Mouse (Mus musculus): ENCODE data around the gene Anxa2.

The Anxa2 gene

DNA sequence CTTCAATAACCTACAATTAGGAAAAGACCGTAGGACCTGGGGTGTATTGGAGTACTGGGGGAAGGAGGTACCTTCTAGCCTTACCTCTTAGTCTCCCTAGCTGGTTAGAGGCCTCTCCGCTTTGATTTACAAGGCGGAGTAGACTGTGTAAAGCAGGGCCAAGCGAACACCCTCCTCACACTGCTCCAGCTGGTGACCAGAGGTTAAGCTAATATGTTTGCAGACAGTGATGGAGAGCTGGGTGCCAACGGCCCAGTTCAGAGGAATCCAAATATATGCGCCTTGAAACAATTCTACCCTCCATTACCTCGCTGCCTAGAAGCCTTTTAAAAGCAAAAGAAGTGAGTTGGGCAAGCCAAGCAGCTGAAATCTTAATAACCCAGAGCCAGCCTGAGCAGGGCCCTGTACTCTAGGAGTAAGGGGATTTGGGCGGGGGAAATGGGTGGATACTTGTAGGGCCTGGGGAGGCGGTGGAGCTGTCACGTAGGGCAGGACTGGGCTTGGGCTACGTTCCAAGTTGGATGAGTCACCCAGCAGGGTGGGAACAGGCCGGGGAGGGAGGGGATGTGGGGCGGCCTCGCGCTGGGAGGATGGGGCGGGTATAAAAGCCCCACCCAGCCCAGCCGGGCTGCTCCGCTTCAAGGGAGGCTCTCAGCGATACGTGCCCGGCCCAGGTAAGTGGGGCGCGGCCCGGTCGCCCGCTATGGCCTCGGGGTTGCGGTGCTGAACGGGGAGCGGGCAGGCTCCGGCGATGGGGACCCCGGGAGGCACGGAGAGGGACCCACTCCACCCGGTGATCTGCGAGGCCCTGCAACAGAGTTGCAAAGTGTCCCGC lies at the start of gene Anxa2:
Gene Anxa2 (plus strand): TSS at position 555 of the 835 bp plus-strand sequence.
- DNase-seq (ENCODE audit: extremely low spot score, low read depth, low spot score), result no peak

DNA sequence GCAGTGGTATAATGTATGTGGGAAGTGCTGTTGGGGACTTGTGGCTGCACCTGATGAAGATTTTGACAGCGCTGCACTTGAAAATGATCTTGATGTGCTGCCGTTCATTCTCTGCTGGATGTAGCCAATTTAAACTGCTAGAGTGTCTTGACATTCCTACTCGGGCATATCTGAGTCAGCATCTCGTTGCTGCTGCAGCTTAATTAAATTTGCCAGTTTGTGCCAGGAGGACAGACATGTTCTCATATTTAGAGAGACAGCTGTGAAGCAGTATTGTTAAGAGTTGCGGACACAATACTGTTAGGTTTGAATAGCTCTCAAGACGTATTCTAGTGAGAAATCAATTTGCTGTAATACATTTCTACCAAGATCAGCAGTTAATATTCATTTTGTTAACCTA lies 48.7 kb upstream of the Anxa2 start:
- DNase-seq (ENCODE audit: extremely low spot score, low read depth, low spot score), result no peak

DNA sequence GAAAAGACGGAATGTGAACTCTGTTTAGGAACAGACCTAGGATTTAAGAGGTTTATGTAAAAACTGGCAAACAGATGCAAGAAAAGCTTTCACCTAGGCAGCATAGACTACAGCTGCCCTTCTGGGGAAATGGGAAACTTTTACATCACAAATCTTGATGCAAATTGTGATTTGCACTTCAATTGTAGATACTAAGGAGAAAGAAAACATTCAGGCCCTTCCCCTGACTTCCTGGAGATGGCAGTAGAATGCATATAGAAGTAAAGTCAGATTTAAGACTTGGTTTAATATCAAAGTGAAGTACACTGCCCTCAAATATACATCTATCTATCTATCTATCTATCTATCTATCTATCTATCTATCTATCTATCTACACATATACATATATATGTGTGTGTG lies 33.9 kb upstream of the Anxa2 start:
- DNase-seq (ENCODE audit: extremely low spot score, low read depth, low spot score), result no peak

DNA sequence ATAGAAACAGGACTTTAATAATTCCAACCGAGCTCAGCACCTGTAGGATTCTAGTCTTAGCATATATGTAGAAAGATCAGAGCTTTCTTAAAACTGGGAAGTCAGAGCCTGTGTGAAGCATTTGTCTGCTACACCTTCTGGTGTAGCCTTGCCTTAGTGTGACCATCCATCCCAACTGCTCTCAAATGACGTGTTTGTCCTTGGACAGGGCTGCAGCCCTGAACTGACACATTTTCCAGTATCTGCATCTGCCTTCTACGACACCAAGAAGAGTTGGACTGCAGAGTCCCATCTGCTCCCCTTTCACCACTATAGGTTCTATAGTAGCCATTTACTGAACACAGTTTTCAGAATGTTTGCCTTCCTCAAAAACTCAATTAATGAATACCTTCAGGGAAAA lies 22.9 kb upstream of the Anxa2 start:
- DNase-seq (ENCODE audit: extremely low spot score, low read depth, low spot score), result no peak

DNA sequence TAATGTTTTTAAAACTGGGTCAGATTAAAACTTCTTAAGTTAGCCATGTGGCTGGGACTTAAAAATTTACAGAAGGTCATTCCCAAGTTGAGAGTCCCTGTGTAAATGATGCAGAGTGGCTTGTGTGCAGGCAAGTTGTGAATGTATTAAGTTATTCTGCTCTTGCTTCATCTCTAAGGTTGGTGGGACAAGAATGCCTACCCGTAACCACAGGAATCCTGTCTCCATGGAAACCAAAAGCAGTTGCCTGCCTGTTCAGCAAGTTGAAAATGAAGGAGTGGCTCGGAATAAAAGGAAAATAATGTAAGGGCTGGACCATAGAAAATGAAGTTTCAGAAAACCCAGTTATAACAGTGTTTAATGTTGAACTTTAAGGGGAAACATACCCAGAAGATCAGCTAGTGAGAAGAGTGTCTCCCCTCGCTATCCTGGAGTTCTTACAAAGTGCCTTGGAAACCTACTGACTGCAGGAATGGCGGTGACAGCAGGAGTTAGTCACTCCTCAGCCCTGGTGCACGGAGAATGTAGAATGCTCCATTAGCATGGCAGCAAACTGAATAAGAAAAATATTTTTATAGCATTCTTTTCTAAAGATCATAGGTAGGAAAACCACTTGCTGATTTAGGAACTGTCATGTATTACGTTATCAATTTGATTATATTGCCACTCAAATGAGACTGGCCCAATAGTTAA lies 21.4 kb upstream of the Anxa2 start:
- DNase-seq (ENCODE audit: extremely low spot score, low read depth, low spot score), result no peak

DNA sequence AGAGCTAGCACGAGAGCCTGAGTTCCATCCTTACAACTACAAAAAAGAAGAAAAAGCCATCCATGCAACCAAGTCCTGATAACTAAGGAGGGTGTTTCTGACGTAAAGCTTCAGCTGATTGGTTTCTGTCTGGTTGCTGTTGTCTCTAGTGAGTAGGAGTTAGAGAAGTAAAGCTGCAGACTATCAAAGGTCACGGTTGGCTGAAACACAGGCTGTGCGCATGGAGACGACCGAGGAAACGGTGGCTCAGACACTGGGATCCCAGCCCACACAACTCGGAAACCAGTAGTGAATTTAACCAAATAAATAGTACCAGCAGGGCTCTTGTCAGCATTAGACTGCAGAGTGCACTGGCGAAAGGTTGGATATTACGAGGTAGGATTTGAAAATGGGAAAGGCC lies 18.2 kb upstream of the Anxa2 start:
- DNase-seq (ENCODE audit: extremely low spot score, low read depth, low spot score), result no peak

DNA sequence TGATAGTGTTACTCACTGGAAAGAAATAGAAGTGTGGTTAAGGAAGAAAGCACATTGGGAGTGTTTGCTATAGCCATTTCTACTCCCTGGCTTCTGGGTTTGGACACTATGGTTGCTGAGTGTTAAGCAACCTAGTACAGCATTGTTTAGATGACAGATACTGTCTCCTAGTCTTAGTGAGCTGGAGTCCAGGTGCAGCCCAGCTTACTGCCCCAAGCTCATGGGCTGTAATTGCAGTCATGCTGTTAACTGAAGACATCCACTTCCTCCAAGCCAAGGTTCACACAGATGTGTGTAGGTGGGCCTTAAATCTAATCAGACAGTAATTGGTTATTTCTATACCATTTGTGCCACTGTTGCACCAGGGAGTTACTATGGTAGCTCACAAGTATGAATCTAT lies 17.8 kb upstream of the Anxa2 start:
- DNase-seq (ENCODE audit: extremely low spot score, low read depth, low spot score), result no peak

DNA sequence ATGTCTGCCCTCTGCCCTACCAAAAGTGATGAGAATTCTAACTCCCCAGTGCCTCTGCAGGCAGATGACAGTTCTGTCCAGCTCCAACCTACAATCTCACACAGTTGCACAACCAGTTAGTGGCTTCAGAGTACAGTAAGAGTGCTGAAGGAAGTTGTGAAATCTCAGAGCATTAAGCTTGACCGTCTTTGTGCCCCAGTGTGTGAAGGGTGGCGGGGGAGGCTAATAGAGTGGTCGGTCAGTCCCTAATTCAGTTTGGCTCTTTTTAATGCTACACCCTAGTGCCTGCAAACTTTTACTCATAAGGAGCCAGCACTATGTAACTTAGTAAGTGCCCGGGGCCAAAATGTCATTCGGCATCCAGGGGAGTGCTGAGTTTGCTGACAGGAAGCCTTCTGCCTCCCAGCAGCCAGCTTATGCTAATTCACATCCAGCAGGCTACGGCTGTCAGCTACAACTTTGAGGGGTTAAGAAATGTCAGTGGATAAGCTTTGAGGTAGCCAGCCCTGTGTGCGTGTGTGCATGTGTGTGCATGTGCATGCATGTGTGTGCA lies 13.5 kb upstream of the Anxa2 start:
- DNase-seq (ENCODE audit: extremely low spot score, low read depth, low spot score), result no peak

DNA sequence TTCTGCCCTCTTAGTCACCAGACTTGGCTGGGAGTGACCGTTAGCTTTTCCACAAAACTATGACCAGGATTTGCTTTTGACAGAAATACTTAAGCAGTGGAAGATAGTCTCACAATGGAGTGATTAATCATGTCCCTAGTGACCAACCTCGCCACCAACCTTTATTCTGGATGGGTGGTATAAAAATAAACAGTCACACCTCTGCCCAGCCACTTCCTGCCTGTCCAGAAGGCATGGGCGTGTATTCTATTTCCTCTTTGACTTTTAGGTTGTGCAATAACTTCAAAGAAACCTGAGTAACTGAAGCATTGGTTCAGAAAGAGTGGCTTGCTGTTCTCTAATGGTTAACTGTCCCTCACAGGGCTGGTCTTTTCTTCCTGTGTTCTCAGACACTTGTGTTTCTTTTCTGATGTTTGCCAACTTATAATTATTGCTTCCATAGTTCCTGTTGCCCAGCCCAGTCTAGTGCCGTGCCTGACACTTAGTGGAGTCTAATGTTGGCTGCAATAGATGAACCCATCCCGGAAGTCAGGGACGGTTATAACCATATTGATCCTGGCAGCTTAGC lies 10.9 kb upstream of the Anxa2 start:
- DNase-seq (ENCODE audit: extremely low spot score, low read depth, low spot score), result no peak

DNA sequence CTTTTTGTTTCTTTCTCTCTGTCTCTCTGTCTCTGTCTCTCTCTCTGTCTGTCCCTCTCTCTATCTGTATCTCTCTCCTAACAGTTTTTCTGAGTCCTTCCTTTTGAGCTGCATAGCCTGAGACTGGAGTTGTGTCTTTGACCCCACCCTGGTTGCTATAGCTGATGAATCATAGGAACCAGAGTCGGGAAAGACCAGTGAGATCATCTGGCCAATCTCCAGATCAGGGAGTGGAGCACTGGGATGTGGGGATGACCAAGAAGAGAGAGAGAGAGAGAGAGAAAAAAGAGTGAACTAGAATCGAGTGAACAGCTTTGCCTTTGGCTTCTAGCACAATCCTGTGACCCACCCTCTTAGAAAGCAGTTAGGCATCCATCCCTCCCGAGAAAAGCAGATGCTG lies 10.2 kb upstream of the Anxa2 start:
- DNase-seq (ENCODE audit: extremely low spot score, low read depth, low spot score), result no peak

DNA sequence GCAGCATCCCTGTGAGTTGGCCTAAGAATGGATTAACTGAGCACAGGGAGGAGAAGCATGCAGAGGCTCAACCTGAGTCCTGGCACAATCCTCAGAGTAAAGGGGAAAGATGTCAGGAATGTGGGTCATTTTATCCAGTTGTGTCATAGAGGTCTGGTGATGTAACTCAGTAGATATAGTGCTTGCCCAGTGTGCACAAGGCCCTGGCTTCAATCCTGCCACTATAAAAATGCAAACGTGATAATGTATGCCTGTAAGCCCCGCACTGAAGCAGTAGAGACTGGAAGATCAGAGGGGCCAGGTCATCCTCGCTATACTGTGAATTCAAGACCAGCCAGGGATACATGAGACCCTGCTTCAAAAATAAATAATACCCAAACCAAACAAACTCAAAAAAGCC lies 4.6 kb upstream of the Anxa2 start:
- no peak for DNase-seq (ENCODE audit: extremely low spot score, low read depth, low spot score)

DNA sequence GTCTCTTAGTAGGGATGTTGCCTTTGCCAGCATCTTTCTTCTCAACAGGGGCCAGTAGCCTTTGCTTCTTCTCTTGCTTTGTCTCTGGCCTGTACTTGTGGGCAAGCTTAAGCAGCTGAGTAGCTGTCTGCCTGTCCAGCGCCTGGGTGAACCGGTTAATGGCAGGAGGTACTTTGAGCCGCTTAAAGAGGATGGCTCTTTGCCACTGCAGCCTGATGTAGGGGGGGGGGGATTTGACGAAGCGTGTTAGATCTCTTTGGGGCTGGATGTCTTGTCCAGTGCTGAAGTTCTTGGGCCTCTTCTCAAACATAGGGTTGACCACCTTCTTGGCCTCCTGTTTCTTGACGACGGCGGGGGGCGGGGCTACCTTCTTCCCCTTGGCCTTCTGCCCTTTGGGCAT lies 2.8 kb upstream of the Anxa2 start:
- DNase-seq (ENCODE audit: extremely low spot score, low read depth, low spot score), result no peak

DNA sequence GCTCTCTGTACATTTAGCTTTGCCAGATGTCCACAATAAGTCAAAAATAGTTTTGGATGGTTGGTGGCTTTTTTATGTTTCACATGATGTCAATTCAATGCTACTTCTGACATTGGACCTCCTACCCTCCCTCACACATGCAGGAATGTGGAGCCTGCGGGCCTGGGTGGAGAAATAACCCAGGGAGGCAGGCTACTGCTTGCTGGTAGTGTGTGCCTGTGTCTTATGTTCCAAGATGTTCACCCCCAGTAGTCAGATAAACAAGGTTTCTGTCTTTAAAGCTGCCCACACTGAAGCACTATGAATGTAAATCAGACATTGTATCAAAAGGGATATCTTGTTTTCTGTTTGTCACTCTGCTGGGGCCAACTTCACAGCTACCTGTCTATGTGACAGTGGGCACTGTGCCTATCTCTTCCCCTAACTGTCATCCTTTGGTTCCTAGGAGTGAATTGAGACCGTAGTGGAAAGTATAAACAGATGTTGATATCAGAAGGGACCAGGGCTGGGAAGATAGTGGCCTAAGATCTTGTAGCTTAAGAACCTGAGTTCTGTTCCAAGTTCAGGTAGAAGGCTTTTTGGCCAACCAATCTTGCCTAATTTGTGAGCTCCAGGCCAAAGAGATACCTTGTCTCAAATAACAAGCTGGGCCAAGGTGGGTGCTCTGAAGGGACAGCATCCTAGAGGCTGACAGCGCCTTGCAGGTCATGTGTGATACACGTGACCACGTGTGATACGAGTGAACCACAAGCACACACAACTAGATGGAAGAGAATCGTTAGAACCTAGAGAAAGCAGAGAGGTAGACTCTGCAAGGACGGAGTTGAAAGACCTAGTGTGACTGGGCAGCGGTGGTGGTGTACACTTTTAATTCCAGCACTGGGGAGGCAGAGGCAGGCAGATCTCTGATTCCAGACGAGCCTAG lies 1.3 kb upstream of the Anxa2 start:
- DNase-seq (ENCODE audit: extremely low spot score, low read depth, low spot score), result no peak

DNA sequence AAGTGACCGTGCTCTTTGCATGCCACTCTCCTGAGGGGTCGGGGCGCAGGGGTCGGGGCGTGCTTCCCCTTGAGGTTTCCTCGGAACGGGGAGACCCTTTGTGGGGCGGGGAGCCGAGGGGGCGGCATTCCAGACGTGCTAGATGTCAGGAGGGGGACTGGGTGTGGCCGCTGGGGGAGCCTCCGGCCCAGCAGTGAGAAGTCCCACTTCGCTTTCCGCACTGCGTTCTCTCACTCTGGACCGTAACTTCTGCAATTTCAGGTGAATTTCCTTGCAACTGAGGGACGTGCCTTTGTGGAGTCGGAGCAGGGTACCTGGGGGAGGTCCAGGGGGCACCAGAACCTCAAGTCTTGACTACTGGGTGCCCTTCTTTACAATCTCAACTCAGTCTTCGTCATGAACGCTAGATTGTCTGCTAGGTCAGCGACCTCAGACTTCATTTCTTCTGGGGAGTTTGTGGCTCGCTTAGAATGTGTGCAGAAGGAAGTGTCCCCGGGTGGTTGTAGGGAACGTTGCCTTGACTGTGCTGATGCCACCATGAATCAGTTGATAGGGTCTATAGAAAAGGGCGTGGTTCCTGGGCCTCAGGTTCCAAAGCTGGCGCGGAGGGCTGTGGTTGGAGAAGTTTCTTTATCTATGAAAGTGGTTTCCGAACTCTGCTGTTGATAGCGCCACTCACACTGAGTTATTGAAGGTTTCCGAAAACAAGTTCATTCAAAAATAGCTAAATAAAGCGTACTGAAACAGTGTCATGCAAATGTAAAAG lies 664 bp downstream of the Anxa2 start:
- no peak for DNase-seq (ENCODE audit: extremely low spot score, low read depth, low spot score)

DNA sequence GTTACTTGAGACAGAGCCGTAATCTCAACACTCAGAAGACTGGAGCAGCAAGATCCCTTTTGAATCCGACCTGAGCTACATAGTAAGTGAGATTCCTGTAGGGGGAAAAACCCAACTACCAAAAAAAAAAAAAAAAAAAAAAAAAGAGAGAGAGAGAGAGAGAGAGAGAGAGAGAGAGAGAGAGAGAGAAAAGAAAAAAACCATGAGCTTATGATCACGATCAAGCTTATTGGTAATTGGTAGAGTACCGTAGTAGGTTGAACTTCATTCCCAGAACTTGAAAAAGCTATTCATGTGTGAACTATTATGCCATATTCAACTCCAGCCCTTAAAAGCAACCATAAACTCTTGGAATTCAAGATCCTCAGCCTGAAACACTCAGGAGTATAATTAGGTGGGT lies 1.3 kb downstream of the Anxa2 start:
- no peak for DNase-seq (ENCODE audit: extremely low spot score, low read depth, low spot score)

DNA sequence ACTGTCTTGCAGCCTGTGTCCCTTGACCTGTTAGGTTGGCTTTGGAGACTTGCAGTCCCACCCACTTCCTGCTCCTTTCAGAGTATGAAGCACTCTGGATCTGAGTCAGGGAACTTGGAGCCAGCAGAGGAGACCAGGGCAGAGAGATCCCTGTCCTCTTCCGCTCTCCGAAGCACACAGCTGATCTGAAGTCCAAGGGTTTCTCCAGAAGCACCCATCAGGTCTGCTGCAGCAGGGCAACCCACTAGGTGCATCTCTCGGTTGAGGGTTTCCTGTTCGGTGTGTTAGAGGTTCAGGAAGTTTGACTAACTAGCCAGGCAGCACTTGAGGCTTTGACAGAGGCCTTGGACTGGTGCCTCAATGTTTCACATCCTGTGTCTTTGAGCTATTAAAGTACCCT lies 2.0 kb downstream of the Anxa2 start:
- no peak for DNase-seq (ENCODE audit: extremely low spot score, low read depth, low spot score)

DNA sequence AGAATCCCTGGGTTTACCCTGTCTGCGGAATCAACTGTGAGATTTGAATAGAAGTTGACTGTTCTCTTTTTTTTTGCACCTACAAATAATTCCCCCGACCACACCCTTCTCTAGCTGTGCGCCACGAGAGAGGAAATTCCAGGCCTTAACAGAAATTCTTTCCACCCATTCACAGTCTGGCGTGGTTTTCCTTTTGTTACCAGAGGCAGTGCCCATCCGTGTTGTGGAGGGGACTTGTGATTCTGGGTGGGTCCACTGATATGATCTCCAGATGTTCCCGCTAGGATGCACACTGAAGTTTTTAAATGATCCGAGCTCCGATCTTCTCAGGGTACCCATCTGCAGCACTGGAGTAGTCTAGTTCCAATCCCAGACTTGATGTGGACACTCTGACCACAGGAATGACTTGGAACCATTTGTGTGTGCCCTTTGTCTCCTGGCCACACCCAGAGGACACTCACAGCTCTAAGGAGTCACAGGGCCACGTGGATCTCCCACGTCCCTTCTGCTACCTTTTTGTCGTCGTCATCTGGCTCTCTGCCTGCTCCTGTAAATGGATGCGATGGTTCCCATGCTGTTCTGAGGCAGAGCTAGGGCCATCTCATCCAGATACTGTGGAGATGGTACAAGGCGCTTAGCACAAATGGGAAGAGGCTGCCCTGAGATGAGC lies 3.1 kb downstream of the Anxa2 start:
- DNase-seq (ENCODE audit: extremely low spot score, low read depth, low spot score), result no peak

DNA sequence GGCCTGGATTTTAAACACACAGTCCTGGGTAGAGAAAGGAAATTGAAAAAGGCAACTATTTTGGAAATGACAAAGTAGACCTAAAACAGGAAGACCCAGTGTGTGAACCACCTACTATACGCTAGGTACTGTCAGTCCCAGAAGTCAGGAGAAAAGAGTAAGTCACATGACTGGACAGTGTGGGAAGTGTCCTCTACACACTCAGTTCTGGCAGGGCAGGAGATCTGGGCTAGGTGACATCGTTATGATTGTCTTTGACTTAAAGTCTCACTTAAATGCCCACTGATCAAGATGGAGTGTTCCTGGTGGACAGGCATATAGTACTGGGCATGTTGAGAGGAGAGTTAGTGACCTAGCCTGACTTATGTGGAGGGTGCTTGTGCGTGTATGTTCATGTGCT lies 3.7 kb downstream of the Anxa2 start:
- no peak for DNase-seq (ENCODE audit: extremely low spot score, low read depth, low spot score)

DNA sequence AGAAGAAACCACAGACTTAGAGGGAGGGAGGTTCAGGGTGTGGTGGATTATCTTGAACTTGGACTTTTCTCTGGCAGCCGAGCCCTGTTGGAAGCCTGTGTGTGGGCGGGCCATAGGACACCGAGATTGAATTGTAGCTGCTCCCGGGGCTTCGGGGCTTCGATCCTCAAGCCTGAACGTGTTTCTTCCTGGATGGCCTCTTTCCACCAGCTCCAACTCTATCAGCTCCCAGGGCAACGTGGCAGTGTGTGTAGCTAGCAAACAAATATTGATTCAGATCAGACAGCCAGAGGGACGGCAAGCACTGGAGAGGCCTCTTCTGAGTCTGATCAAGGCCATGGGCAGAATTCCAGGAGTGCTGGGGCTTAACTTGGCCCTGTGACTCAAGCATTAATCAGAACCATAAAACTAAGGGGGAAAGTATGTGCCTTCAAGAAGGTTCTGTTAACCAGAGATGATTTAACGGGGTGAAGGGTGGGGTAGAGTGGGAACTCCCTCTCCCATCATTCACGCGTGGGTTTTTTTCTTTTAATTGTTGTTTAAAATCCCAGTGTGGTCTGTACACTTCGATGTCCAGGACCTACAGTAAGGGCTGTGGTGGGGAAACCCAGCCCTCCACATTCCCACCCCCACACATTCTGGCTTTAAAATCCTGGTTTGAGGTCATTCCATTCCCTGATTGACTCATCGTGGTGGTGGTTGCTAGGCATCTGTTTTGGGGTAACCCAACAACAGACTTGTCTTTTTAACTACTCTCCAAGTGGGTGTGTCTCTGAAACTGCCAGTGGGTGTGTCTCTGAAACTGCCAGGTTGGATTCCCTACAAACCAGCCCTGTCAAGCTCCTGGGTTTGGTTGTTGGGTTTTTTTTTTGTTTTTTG lies 4.6 kb downstream of the Anxa2 start:
- DNase-seq (ENCODE audit: extremely low spot score, low read depth, low spot score), result no peak
